Mouse (Mus musculus): ENCODE data around the gene Scaf1. TPM values are rescaled to one million over a fixed set of nuclear protein-coding genes. Genes with fewer than 3 reads are reported as not detected.

The Scaf1 gene
- polyA plus RNA-seq, 1 experiment = 219 TPM

DNA sequence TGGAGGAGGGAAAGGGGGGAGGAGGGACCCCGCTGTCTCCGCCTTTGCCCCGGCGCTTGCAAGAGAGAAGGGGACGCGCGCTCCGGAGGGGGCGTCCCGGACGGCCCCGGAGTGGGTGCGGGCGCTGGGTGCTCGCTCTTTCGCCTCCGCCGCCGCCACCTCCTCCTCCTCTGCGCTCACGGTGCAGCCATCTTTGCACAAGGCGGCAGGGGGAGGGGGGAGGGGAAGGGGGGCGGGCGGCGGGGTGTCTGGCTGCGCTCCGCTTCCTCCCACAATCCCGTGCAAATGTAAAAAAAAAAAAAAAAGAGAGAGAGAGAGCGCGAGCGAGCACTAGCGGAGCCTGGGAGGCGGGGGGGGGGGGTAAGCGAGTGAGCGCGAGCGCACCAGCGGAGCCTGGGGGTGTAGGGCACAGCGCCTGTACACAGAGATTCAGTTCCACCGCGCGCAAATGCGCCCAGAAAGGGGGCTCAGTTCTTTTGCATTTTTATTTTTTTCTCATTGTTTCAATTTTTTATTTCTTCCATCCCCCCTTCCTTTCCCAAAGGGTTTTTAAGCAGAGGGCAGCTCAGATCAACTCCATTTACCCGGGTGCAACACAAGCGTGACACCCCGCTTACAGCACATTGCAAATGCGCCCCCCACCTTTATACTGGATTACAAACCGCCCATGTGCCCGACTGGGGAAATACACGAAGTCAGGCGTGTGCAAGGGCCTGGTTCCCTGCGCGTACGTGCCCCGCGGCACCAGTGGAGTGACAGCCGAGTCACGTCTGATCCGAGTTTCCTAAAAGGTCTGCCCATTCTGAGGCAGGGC lies 37.2 kb upstream of the Scaf1 start:
- no peaks in the 10 kb centered on the region for H3K9me3 ChIP-seq
- peaks cover 59% of the 10 kb centered on the region for H3K4me1 ChIP-seq
- TF ChIP-seq GATA1 (IDR thresholded peaks at IDR 0.05; ENCODE audit: borderline replicate concordance, low read length) = no peak
- no peak for TF ChIP-seq FLI1 (IDR thresholded peaks at IDR 0.05; ENCODE audit: low read length)
- H3K4me3 ChIP-seq (replicated peaks) = peak overlapping the region; percentile 91
- H3K36me3 ChIP-seq (replicated peaks; ENCODE audit: low read length) = peaks cover 36% of the 10 kb centered on the region
- H3K27me3 ChIP-seq (replicated peaks) = no peaks in the 10 kb centered on the region

DNA sequence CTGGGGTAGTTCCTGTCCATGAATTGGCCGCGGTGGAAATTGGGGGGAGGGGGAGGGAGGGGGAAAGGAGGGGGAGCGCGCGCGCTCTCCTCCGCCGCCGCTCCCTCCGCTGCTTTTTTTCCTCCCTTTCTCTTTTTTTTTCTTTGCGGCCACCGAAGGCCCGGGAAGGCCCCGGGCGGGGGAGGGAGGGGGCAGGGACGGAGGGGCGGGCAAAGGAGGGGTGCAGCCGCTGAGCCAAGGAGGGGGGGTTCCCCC lies 36.6 kb upstream of the Scaf1 start, which contains the start of gene Prr12:
TSS of gene Prr12 (minus strand) at position 20 of the 255 bp plus-strand sequence.
- H3K4me1 ChIP-seq = peaks cover 59% of the 10 kb centered on the region
- H3K36me3 ChIP-seq (replicated peaks; ENCODE audit: low read length) = peaks cover 37% of the 10 kb centered on the region
- H3K4me3 ChIP-seq (replicated peaks) = peak within 1 kb of the TSS; percentile 91
- no peaks in the 10 kb centered on the region for H3K27me3 ChIP-seq (replicated peaks)
- H3K9me3 ChIP-seq = no peaks in the 10 kb centered on the region
- TF ChIP-seq GATA1 (IDR thresholded peaks at IDR 0.05; ENCODE audit: borderline replicate concordance, low read length) = no peak
- TF ChIP-seq FLI1 (IDR thresholded peaks at IDR 0.05; ENCODE audit: low read length) = no peak

DNA sequence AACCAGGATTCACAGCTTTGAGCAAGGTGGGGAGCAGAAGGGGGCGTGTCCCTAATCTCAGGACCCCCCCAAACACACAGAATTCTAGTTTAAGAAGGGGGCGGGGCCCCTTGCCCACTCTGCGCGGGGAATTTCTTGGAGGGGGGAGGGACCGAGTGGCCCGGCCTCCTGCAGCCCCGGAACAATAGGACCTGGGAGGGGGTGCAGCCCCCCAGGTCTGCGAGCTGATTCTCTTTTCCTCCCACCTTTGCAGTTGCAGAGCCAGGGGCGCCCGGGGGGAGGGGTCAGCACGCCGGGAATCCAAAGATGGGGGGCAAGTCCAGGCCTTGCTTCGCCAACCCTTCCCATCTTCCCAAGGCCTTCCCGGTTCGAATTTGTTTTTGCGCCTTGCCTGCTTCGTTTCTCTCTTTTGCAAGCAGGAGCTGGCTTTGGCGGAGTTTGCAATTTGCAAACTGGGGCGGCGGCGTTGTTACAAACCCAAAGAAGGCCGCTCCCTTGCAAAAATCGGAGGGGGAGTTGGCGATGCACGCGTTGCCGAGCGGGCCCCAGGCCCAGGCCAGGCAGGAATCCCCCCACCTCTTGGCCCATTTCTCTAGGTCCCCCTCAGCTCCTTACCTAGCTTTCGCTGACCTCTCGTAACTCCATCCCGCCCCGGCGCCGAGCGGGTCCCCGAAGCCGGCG lies 36.2 kb upstream of the Scaf1 start:
- H3K4me3 ChIP-seq (replicated peaks) = peak overlapping the region; percentile 91
- H3K9me3 ChIP-seq = no peaks in the 10 kb centered on the region
- TF ChIP-seq FLI1 (IDR thresholded peaks at IDR 0.05; ENCODE audit: low read length) (no peak), GATA1 (IDR thresholded peaks at IDR 0.05; ENCODE audit: borderline replicate concordance, low read length) (no peak)
- peaks cover 59% of the 10 kb centered on the region for H3K4me1 ChIP-seq
- H3K36me3 ChIP-seq (replicated peaks; ENCODE audit: low read length) = peaks cover 41% of the 10 kb centered on the region
- H3K27me3 ChIP-seq (replicated peaks) = no peaks in the 10 kb centered on the region

DNA sequence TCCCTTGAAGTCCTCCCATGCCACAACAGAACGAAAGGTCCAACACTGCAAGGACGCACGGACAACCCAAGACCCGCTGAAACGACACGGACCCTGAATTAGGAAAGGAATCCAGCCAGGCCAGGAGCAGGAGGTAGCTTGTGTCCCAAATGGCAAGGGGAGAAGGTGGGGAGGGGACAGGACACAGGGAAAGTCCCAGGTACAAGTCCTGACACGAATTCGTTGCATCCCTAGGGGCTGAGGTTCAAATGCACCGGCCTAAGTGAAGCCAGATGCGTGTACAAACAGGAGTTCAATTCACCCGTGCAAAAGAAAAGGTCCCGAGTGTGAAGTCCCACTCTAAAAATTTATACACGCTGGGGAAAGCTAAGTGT lies 35.4 kb upstream of the Scaf1 start:
- Histone ChIP-seq H3K4me3 (replicated peaks) (peak overlapping the region; percentile 91), H3K4me1 (peaks cover 52% of the 10 kb centered on the region), H3K36me3 (replicated peaks; ENCODE audit: low read length) (peaks cover 49% of the 10 kb centered on the region), H3K27me3 (replicated peaks) (no peaks in the 10 kb centered on the region), H3K9me3 (no peaks in the 10 kb centered on the region)
- TF ChIP-seq GATA1 (IDR thresholded peaks at IDR 0.05; ENCODE audit: borderline replicate concordance, low read length) = no peak
- no peak for TF ChIP-seq FLI1 (IDR thresholded peaks at IDR 0.05; ENCODE audit: low read length)

DNA sequence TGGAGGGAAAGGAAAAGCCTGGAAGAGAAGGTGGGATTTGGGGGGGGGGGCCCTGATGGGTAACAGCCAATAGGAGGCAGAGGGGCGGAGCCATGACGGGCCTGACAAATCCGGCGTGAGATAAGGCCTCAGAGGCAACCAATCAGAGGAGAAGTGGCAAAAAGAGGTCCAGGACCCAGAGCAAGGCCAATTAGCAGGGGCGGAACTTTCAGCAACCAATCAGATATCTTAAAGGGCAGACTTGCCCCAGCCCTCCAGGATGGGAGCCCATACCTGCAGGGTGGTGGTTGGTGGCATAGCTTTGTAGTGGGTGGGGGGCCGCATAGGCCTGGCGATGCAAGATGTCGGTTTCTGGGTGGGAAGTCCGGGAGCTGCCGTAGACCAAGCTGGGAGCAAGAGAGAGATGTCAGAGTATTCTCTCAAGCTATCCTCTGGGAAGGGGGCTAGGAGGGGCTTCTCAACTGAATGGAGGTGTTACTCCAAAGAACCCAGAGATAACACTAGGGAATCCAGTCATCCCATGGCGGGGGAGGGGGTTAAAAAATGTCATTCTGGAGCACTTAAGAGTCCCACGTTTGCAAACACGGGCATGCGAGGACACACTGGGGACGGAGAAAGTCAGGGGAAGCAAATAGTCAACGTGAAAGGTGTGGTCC lies 34.9 kb upstream of the Scaf1 start:
- Histone ChIP-seq H3K9me3 (no peaks in the 10 kb centered on the region), H3K4me3 (replicated peaks) (peak overlapping the region; percentile 91), H3K36me3 (replicated peaks; ENCODE audit: low read length) (peaks cover 54% of the 10 kb centered on the region), H3K4me1 (peaks cover 47% of the 10 kb centered on the region), H3K27me3 (replicated peaks) (no peaks in the 10 kb centered on the region)
- TF ChIP-seq FLI1 (IDR thresholded peaks at IDR 0.05; ENCODE audit: low read length) (no peak), GATA1 (IDR thresholded peaks at IDR 0.05; ENCODE audit: borderline replicate concordance, low read length) (no peak)

DNA sequence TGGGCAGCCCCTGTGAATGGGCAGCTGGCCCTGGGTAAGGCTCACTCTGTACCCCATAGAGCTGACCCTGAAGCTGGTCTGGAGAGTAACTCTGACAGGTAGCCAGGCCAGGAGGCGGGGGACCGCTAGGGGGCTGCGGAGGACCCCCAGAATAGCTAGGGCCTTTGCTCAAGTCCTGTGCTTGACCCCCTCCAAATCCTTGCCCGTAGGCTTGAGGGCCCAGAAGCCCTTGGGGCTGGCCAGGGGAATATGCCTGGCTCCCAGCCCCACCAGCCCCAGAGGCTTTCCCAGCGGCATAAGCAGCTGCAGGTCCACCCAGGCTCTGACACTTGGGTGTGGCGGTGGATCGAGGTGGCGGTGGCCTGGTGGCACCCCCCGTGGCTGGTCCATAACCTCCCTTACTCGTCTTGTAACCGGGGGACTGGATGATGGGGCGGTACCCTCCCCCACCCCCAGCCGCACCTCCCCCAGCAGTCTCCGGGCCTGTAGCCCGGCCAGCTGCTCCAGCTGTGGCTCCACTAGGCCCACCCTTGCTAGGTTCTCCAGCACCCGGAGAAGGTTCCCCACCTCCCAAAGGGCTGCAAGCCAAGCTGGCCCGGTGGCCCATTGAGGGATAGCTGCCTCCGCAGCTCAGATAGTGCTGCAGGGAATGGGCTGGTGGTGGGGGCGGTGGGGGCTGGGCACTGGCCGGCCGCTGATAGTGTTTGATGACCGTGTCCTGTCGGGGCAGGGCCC lies 32.9 kb upstream of the Scaf1 start:
- TF ChIP-seq FLI1 (IDR thresholded peaks at IDR 0.05; ENCODE audit: low read length) = no peak
- no peak for TF ChIP-seq GATA1 (IDR thresholded peaks at IDR 0.05; ENCODE audit: borderline replicate concordance, low read length)
- Histone ChIP-seq H3K4me3 (replicated peaks) (no peak overlapping the region), H3K27me3 (replicated peaks) (no peaks in the 10 kb centered on the region), H3K4me1 (peaks cover 42% of the 10 kb centered on the region), H3K9me3 (no peaks in the 10 kb centered on the region), H3K36me3 (replicated peaks; ENCODE audit: low read length) (peaks cover 72% of the 10 kb centered on the region)

DNA sequence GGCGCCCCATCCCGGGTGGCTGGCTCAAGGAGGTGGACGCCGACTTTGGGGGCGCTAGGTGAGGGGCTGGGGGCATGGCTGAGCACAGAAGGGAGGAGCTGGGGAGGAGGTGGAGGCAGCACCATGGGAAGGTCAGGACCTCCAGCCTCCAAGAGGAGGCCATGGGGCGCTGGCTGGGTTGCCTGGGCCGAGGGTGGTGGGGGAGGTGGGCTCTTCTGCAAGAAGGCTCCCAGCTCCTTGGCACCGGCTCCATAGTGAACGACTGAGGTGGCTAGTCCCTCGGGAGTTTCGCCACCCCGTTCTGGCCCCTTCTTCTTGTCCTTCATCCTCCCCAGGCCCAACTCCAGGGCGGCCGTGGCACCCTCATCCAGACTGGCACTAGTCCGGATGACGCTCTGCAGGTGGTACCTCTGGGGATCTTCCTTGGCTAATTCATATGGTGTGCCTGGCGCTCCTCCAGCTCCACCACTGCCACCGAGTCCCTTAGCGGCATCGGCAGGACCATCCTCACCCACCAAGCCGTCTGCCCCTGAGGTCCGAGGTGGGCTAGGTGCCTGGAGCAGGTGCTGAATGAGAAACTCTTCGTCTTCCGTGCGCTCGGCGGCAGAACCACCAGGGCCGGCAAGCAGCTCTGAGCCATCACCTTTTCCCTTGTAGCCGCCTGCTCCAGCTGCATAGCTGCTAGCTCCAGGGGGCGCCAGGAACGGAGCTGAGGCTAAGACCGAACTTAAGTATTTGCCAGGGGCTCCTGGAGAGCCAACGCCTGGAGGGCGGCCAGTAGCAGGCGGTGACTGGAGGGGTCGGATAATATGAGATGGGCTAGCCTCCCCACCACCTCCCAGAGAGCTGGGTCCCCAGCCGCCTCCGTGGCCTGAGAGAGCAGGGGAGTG lies 32.1 kb upstream of the Scaf1 start:
- TF ChIP-seq GATA1 (IDR thresholded peaks at IDR 0.05; ENCODE audit: borderline replicate concordance, low read length) = no peak
- no peak for TF ChIP-seq FLI1 (IDR thresholded peaks at IDR 0.05; ENCODE audit: low read length)
- Histone ChIP-seq H3K4me1 (peaks cover 36% of the 10 kb centered on the region), H3K36me3 (replicated peaks; ENCODE audit: low read length) (peaks cover 80% of the 10 kb centered on the region), H3K4me3 (replicated peaks) (no peak overlapping the region), H3K27me3 (replicated peaks) (no peaks in the 10 kb centered on the region), H3K9me3 (no peaks in the 10 kb centered on the region)

DNA sequence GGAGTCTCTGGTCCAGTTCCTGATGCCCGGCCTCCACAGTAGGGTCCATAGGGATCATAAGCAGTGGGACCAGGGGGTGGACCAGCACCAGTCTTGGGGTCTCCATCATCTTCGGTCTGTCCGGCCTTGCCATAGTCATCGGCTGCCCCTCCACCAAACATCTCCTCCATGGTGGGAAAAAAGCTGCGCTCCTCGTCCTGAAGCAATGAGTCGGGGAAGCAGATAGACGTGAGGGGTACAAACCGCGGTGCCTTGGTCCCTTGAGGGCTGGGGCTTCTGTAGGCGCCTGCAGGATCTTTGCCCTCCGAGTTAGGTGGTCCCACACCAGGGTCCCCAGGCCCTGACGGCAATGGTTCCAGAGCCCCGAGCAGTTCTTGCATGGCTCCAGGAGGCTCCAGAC lies 31.3 kb upstream of the Scaf1 start:
- Histone ChIP-seq H3K4me3 (replicated peaks) (no peak overlapping the region), H3K27me3 (replicated peaks) (no peaks in the 10 kb centered on the region), H3K4me1 (peaks cover 40% of the 10 kb centered on the region), H3K9me3 (no peaks in the 10 kb centered on the region), H3K36me3 (replicated peaks; ENCODE audit: low read length) (peaks cover 88% of the 10 kb centered on the region)
- TF ChIP-seq GATA1 (IDR thresholded peaks at IDR 0.05; ENCODE audit: borderline replicate concordance, low read length) (no peak), FLI1 (IDR thresholded peaks at IDR 0.05; ENCODE audit: low read length) (no peak)

DNA sequence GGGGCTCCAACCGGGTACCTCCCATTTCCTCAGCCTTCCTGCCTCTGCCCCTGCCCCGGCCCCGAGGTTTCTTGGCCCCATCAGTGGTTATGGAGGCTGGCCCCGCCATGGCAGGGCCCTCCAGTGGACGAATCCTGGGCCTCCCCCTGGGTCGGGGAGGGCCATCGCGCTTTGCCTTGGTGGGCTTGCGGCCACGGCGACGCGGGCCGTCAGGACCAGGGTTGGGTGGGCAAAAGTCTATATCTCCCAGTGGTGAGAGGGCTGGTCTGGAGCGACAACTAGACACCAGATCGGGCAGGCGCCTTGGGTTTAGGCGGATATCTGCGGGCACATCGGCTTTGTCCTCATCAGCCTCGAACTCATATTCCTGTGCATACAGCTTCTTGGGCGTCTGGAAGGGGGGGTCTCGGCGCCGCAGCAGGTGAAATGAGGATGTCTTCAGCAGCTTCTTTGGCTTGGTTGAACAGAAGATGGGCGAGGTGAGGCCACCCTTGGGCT lies 30.7 kb upstream of the Scaf1 start:
- Histone ChIP-seq H3K27me3 (replicated peaks) (no peaks in the 10 kb centered on the region), H3K4me3 (replicated peaks) (no peak overlapping the region), H3K36me3 (replicated peaks; ENCODE audit: low read length) (peaks cover 94% of the 10 kb centered on the region), H3K9me3 (no peaks in the 10 kb centered on the region), H3K4me1 (peaks cover 36% of the 10 kb centered on the region)
- TF ChIP-seq FLI1 (IDR thresholded peaks at IDR 0.05; ENCODE audit: low read length) (no peak), GATA1 (IDR thresholded peaks at IDR 0.05; ENCODE audit: borderline replicate concordance, low read length) (no peak)

Measured in megakaryocyte, embryonic 14.5 days (primary cell).